Mouse (Mus musculus) fibroblast of lung, adult 2 months (primary cell): Measurements from ENCODE around the gene Cers6.

Experiments
- DNase-seq: peaks from one replicate; pipeline ENCODE4 v3.0.0-alpha.2; 2011; ENCODE audit warnings: low read depth

Cers6 gene

GRCm38 (mm10) chr2:69064759-69065158 lies 203.5 kb downstream of the Cers6 start:
- no peak for DNase-seq

GRCm38 (mm10) chr2:69071440-69072235 lies 210.4 kb downstream of the Cers6 start:
- no peak for DNase-seq

- no peak for DNase-seq
Observed at GRCm38 (mm10) chr2:69077189-69077588, 215.9 kb downstream of the Cers6 start.

GRCm38 (mm10) chr2:69080760-69081159 lies 219.5 kb downstream of the Cers6 start:
- no peak for DNase-seq

- no peak for DNase-seq
Observed at GRCm38 (mm10) chr2:69082499-69083197, 221.4 kb downstream of the Cers6 start.

- DNase-seq, result no peak
Observed at GRCm38 (mm10) chr2:69083198-69083509, 221.9 kb downstream of the Cers6 start.

- DNase-seq, result no peak
Observed at GRCm38 (mm10) chr2:69084416-69084815, 223.2 kb downstream of the Cers6 start.

GRCm38 (mm10) chr2:69086505-69087260 lies 225.4 kb downstream of the Cers6 start:
- DNase-seq, result no peak

- DNase-seq, result no peak
Observed at GRCm38 (mm10) chr2:69095836-69096235, 234.6 kb downstream of the Cers6 start.

- no peak for DNase-seq
Observed at GRCm38 (mm10) chr2:69096821-69097220, 235.6 kb downstream of the Cers6 start.

- DNase-seq, result no peak
Observed at GRCm38 (mm10) chr2:69097526-69097925, 236.3 kb downstream of the Cers6 start.

GRCm38 (mm10) chr2:69098701-69099100 lies 237.5 kb downstream of the Cers6 start:
- DNase-seq, result no peak

GRCm38 (mm10) chr2:69099147-69099546 lies 237.9 kb downstream of the Cers6 start:
- DNase-seq, result no peak

GRCm38 (mm10) chr2:69100706-69101105 lies 239.5 kb downstream of the Cers6 start:
- no peak for DNase-seq

- DNase-seq, result no peak
Observed at GRCm38 (mm10) chr2:69103526-69103925, 242.3 kb downstream of the Cers6 start.

- DNase-seq, result no peak
Observed at GRCm38 (mm10) chr2:69104511-69105145, 243.4 kb downstream of the Cers6 start.

GRCm38 (mm10) chr2:69109246-69109645 lies 248.0 kb downstream of the Cers6 start:
- DNase-seq, result no peak

- DNase-seq, result no peak
Observed at GRCm38 (mm10) chr2:69109710-69110109, 248.5 kb downstream of the Cers6 start.

- no peak for DNase-seq
Observed at GRCm38 (mm10) chr2:69112609-69113008, 251.4 kb downstream of the Cers6 start.

- no peak for DNase-seq
Observed at GRCm38 (mm10) chr2:69113829-69114547, 252.7 kb downstream of the Cers6 start.

GRCm38 (mm10) chr2:69115921-69116320 lies 254.7 kb downstream of the Cers6 start:
- no peak for DNase-seq

- no peak for DNase-seq
Observed at GRCm38 (mm10) chr2:69116767-69117166, 255.5 kb downstream of the Cers6 start.
